Mouse (Mus musculus) adrenal gland, postnatal 25 days (tissue): ENCODE data around the gene Zfp329. TPM values are rescaled to one million over a fixed set of nuclear protein-coding genes. Genes with fewer than 3 reads are reported as not detected.

Experiments used
- total RNA-seq: library from RNA; stranded (reverse); gene quantifications from 2 replicates; pipeline ENCODE4 v1.2.3, GENCODE M21; 2021

The Zfp329 gene
- total RNA-seq, 1 experiment from 2014 or later, result 15.2 TPM

Other genes starting within 250 kb of the Zfp329 start
- gene Vmn2r53, start 210.1 kb downstream of the Zfp329 start, total RNA-seq, result 0.03 TPM in 1 of 2 replicates, not detected in the other
- gene Vmn2r54, start 178.5 kb downstream of the Zfp329 start, total RNA-seq, result not detected in 2 replicates
- gene Vmn2r55, start 133.9 kb downstream of the Zfp329 start, total RNA-seq, result not detected in 2 replicates
- not detected in 2 replicates for gene Vmn2r56, start 83.9 kb downstream of the Zfp329 start, total RNA-seq
- gene Zscan18, start 15.2 kb downstream of the Zfp329 start, total RNA-seq, result 5.8 and 8.1 TPM in 2 replicates
- gene Zfp110, start 15.9 kb upstream of the Zfp329 start, total RNA-seq, result 23.1 and 27.2 TPM in 2 replicates
- 3.6 and 3.7 TPM in 2 replicates for gene Zfp128, start 62.3 kb upstream of the Zfp329 start, total RNA-seq
- 13.6 and 17.5 TPM in 2 replicates for gene Zscan22, start 79.0 kb upstream of the Zfp329 start, total RNA-seq
- gene Rps5, start 103.4 kb upstream of the Zfp329 start, total RNA-seq, result 829 and 881 TPM in 2 replicates
- 0.18 and 0.29 TPM in 2 replicates for gene Rnf225, start 108.6 kb upstream of the Zfp329 start, total RNA-seq
- gene Zfp324, start 147.0 kb upstream of the Zfp329 start, total RNA-seq, result 12.8 and 13.1 TPM in 2 replicates
- 8.0 and 9.0 TPM in 2 replicates for gene Zfp446, start 159.0 kb upstream of the Zfp329 start, total RNA-seq
- gene Slc27a5, start 179.3 kb upstream of the Zfp329 start, total RNA-seq, result 6.2 TPM in 1 of 2 replicates, not detected in the other
- 273 and 297 TPM in 2 replicates for gene Trim28, start 180.3 kb upstream of the Zfp329 start, total RNA-seq
- gene Zbtb45, start 191.2 kb upstream of the Zfp329 start, total RNA-seq, result 15.3 and 16.1 TPM in 2 replicates
- gene Chmp2a, start 215.9 kb upstream of the Zfp329 start, total RNA-seq, result 218 and 223 TPM in 2 replicates
- gene Ube2m, start 219.4 kb upstream of the Zfp329 start, total RNA-seq, result 170 and 192 TPM in 2 replicates
- gene Mzf1, start 235.9 kb upstream of the Zfp329 start, total RNA-seq, result 3.8 and 4.1 TPM in 2 replicates